Mouse (Mus musculus): ENCODE results near the gene Vpreb1. TPM values are rescaled to one million over a fixed set of nuclear protein-coding genes. Genes with fewer than 3 reads are reported as not detected.

The Vpreb1 gene
- 3.0 TPM for total RNA-seq (2023)

GRCm38 (mm10) chr16:16870617-16871331 is at the start of gene Vpreb1, which contains the start of gene Top3b:
Vpreb1 (minus strand) TSS chr16:16870843.
Top3b (plus strand) TSS chr16:16870736.

GRCm38 (mm10) chr16:16896382-16897055 is 25.9 kb upstream of the Vpreb1 start, which contains the start of gene Ppm1f:
Ppm1f (plus strand) TSS chr16:16896469.

DNA sequence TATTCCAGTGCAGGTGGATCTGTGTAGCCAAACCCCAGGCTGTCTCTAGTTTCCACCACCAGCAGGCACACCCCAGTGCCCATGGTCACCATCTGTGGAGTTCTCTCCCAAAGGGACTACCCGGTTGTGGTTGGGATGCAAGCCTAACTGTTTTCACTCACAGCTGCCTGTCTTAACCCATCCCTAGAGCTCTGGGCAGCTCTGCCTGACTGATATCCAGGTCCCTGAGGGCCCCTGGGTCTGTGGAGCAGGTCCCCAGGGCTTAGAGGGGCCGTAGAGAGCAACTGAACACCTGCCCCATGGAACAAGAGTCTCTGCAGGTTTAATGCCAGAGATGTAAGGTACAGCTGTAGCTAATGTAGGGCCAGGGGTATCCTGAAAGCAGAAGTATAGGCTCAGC is 6.7 kb downstream of the Vpreb1 start, which contains the start of gene Igll1:
TSS of gene Igll1 (minus strand) at position 8 of the 400 bp plus-strand sequence.

DNA sequence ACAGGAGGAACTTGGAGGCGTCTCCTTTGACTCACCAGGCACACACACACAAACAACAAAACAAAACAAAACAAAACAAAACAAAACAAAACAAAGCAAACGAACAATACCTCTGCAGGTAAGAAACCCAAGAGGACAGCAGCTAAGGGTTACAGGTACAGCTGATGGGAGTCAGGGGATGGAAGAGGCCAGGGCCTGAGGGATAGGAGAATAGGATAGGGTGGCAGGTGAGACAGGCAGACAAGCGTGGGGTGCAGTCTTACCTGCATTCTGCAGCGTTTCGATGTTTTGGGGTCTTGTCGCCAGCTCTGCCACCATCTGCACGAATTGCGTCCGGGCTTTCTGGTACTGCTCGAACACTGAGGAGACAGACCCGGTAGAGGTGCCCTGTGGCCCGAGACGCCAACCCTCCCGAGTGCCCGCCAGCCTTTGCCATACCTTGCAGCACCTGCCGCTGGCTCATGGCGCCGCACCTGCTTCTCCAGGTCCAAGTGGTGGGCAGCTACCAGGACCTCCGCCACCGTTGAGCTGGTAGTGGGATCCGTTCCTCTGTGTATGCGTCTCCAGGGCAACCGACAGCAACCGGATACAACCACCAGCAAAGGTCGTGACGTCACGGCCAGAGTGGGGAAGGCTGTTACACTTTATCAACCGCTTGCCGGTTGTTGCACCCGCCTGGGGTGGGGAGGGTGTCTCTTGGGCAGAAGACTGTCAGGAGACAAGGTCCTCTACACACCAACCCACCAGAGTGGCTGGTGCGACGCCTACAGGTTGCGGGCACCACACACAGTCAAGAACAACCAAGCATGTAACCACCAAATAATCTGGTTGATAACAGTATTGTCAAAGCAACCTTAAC is 41.7 kb downstream of the Vpreb1 start, which contains the start of gene Spag6l:
TSS of gene Spag6l (minus strand) at position 700 of the 859 bp plus-strand sequence.

Other genes starting within 250 kb of the Vpreb1 start
- not detected for gene Olfr19, start 194.4 kb downstream of the Vpreb1 start, total RNA-seq (2023)
- gene Spag6l, start 41.4 kb downstream of the Vpreb1 start, total RNA-seq (2023): 9.5 TPM
- not detected for gene Igll1, start 6.9 kb downstream of the Vpreb1 start, total RNA-seq (2023)
- gene Top3b, start 107 bp downstream of the Vpreb1 start, total RNA-seq (2023): 101 TPM
- gene Ppm1f, start 25.6 kb upstream of the Vpreb1 start, total RNA-seq (2023): 18.6 TPM
- 182 TPM for gene Mapk1, start 112.5 kb upstream of the Vpreb1 start, total RNA-seq (2023)
- 1.5 TPM for gene Ypel1, start 198.9 kb upstream of the Vpreb1 start, total RNA-seq (2023)
- gene Ppil2, start 240.4 kb upstream of the Vpreb1 start, total RNA-seq (2023): 124 TPM